Mouse (Mus musculus): ENCODE results near the gene Naa11.

Naa11 gene

DNA sequence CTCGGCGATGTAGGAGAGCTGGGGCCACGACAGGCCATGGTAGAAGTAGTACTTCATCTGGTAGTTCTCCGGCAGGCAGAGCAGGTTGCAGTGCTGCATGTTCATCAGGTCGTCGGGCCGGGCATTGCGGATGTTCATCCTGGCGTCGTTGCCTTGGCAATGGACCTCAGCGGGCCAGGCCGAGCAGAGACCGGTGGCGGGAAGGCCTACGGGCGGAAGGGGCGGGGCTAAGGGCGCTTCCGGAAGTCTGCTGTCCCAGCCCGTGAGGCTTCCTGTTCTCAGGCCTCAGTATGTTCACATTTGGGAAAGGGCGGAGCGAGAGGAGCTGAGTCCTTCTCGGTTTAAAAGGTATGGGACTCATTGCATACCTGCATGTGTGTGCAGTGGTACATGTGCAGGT is at the start of gene Naa11:
Naa11 (minus strand) TSS at position 220 of the 400 bp plus-strand sequence.
- no peak for DNase-seq (ENCODE audit: low read depth, low spot score)

DNA sequence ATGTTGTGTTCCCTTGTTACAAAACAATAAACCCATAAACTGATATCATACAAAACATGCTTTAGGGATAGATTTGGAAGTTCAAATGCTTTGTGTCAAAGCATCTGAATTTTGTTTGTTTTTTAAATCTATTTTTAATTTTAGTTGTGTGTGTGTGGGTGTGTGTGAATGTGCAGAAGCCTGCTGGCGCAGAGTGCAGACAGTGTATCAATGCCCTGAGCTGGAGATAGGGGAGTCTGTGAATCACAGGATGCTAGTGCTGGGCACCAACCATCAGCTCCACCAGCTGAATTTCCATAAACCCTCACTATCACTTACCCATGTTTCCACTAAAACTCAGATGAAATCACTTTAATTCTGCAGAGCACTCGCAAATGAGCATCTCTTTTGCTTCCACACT is 40.3 kb upstream of the Naa11 start:
- DNase-seq (ENCODE audit: low read depth, low spot score) = no peak

DNA sequence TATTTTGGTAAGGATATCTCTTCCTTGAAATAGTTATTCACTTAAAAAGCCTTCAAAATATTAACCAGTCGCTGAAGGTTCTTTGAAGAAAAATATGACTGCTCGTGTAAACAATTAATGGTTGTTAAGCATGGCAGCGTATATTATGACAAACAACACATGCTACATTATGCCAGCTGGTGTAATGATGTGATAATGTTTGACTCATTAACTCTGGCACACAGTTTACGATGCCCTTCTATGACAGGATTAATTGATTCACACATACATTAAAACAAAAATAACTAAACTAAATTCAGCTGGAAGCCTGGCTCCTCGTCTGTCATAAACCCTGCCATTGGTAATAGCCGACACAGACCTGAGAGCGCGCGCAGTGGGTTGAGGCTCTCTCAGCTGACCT is 37.8 kb upstream of the Naa11 start:
- DNase-seq (ENCODE audit: low read depth, low spot score) = no peak

DNA sequence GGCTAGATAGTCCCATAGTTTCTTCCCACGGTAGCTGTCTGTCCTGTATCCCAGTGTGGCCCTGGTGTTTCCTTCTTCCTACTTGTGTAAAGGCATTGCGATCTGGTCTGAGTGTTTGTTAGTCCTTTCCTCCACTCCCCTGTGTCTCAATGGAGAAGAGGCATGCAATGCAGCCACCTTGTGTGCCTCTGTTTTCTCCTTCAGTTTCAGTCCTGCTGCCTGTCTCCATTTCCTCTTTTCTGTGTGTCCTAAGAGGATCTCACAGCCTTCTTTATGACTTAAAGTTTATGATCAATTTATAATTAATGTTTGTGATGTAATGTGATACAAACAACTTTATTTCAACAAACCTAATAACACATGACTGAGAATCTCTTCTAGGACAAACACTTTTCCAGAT is 29.5 kb upstream of the Naa11 start:
- no peak for DNase-seq (ENCODE audit: low read depth, low spot score)

DNA sequence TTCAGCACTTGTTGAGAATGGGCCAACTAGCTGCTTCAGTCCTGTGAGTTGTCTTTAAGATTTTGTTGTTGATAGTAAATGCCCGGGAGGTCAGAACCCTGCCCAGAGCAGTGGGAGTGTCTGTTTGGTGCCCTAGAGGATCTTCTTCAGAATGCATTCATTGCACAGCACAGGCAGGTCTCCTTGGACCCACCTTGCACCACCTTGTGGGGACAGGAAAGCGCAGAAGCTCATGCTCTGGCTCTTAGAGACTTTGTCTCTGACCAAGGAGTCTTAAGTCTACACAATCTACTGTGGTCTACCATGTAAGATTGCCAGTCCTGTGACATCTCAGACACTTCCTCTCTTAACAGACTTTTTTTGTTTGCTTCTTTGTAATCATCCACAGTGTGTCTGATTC is 25.0 kb upstream of the Naa11 start:
- DNase-seq (ENCODE audit: low read depth, low spot score) = no peak

DNA sequence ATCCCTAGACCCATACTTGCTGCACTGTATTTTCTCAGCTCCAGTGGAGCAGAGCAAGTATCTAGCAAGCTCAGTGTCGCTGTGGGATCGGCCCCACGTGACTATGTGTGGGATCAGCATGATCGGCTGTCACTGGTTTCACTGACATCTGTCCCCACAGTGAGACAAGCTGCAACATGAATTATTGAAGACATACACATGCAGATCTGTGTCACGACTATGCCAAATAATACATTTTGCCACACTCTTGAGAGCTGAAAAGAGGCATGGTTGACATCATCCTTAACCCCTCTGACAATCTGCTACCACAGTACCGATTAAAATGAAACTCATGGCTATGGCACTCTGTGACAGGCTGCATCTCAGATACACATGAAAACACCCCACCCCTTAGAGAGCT is 23.7 kb upstream of the Naa11 start:
- no peak for DNase-seq (ENCODE audit: low read depth, low spot score)

DNA sequence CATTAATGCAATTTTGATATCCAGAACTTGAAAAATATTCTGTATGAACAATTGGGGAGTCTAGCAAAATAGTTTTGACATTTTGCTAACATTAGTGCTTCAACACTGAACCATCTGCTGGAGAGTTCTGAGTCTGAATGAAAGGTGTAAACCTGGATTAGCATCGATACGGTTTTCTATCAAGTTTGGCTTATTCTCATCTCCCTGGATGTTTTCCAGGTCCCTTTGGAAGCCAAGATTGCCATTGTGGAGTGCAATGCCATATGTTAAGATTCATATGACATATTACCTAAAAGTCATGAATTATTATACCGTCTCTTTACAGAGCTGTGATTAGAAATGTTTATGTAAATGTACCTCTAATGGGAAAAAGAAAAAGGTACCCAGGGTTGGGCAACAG is 21.5 kb upstream of the Naa11 start:
- DNase-seq (ENCODE audit: low read depth, low spot score) = no peak

DNA sequence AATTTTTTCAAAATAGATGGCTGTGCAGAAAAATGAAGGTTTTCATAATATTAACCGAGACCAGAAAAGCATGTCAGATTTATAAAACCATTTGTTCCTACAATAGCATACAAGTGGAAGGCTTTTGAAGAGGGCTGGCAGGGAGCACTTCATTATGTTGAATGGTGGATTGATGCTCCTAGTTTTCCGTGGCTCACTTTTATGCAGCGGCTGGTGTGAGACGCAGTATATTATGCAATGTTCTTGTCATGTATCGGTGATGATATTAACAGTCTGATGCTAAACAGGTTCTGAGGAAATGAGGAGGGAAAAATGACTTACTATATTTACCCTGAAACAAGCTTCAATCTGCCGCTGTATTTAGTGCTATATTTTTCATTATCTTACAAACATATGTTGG is 18.0 kb upstream of the Naa11 start:
- DNase-seq (ENCODE audit: low read depth, low spot score) = no peak

- no peak for DNase-seq (ENCODE audit: low read depth, low spot score)
Measured at GRCm38 (mm10) chr5:97409234-97409704, 17.1 kb upstream of the Naa11 start.

DNA sequence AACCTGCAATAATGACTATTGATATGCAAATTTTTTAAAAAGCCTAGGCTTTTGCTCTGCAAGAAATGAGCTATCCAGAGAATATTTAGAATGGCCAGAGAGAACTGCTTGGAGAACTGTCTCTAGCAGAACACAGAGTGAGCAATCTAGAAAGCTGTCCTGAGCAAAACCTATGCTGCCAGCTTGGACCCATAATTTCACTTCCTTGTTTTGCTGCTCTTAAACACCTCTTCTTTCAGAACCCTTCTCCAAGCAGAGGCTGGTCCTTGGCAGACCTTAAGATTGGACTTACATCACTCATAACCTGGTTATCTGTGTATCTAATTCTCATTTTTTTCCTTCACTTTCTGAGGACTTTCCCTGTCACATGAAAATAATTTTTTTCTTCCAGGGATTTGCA is 8.9 kb upstream of the Naa11 start:
- no peak for DNase-seq (ENCODE audit: low read depth, low spot score)

DNA sequence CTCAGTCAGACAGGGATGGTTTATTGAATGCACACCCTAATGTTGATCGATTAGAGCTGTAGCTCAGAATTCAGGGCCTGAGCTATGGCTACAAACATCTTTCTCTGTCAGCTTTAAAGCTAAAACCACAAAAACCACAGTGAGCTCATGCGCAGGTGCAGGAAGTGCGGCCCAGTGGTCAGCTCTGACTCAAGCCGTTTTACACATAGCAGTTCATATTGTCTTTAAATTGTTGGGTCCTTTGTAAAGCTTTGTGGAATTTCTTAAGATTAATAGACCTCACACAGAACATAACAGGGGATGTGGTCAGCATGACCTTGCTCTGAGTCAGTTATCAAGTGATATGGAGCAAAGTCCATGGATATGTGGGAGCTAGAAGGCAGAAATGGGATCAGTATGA is 5.4 kb upstream of the Naa11 start:
- no peak for DNase-seq (ENCODE audit: low read depth, low spot score)

DNA sequence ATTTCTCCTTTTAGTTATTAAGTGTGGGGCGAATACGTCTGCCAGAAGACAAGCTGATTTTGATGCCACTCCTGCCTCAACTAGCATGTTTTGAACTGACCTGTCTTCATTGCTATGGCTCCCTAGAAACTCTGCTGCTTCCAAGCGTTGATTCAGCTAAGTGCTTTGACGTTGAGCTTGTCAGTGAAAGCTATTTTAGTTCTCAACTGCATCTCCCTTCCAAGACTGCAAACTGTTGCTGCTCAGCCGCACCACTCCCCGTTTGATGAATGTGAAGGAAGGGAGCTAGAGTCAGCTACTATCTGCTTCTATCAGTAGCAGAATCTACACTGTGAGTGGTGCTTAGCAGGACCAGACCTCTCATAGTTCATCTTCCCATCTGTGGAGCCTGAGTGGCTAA is 4.6 kb downstream of the Naa11 start:
- no peak for DNase-seq (ENCODE audit: low read depth, low spot score)

- no peak for DNase-seq (ENCODE audit: low read depth, low spot score)
Measured at GRCm38 (mm10) chr5:97384399-97384798, 7.8 kb downstream of the Naa11 start.

- DNase-seq (ENCODE audit: low read depth, low spot score) = no peak
Measured at GRCm38 (mm10) chr5:97382548-97383222, 9.5 kb downstream of the Naa11 start.

DNA sequence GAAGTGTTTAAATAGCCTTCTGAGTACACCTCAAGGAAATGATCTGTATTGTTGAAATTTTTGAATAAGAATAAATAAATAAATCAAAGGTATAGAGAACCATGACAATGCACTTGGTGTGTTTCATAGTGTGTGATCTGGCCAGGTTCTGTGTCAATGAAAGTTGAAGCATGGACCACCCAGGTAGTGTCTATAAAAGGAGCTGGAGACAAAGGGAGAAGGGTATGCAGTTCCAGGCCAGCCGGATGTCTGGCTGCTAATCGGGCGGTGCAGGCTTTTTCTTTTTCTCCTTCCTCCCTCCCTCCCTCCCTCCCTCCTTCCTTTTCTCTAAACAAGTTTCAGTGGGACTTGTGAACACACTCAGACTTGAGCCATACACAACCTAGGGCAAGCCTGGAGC is 12.2 kb downstream of the Naa11 start:
- DNase-seq (ENCODE audit: low read depth, low spot score) = no peak

DNA sequence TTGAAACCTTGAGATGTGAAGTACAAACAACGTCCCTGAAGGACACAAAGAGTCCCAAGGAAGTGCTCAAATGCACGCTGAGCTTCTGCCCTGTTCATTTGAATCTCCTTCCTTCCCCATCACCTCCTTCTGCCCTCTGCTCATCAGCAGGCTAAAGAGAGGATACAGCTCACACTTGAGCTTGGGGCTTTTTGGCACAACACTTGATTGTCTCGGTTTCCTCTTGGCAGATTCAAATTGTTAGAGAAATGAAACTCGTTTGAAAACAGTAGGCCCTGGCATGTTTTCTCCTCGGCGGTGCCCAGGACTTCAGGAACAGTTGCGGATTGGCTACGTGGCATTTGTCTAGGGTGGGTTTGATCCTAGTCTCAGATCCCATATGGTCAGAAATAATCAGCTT is 27.4 kb downstream of the Naa11 start:
- DNase-seq (ENCODE audit: low read depth, low spot score) = no peak

- no peak for DNase-seq (ENCODE audit: low read depth, low spot score)
Measured at GRCm38 (mm10) chr5:97364252-97364651, 27.9 kb downstream of the Naa11 start.

DNA sequence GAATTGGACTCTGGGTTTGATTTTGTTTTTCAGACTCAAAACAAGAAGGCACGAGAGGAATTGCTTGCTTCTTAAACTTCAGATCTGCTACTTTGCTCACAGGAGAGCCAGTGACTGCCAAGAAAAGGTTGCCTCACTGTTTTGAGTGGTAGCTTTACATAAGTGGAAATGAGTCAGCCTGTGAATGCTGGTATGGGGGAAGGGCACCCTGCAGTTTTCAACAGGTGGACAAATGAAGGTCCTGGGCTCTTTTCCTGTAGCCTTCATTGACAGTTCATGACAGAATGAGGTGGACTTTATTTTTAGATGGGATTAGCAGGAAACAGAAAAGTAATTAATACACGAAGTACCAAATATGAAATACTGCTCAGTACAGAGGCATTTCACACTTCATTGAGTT is 29.6 kb downstream of the Naa11 start:
- DNase-seq (ENCODE audit: low read depth, low spot score) = no peak

- DNase-seq (ENCODE audit: low read depth, low spot score) = no peak
Measured at GRCm38 (mm10) chr5:97359104-97359503, 33.1 kb downstream of the Naa11 start.

- no peak for DNase-seq (ENCODE audit: low read depth, low spot score)
Measured at GRCm38 (mm10) chr5:97356135-97356534, 36.0 kb downstream of the Naa11 start.

- DNase-seq (ENCODE audit: low read depth, low spot score) = no peak
Measured at GRCm38 (mm10) chr5:97355152-97355551, 37.0 kb downstream of the Naa11 start.

DNA sequence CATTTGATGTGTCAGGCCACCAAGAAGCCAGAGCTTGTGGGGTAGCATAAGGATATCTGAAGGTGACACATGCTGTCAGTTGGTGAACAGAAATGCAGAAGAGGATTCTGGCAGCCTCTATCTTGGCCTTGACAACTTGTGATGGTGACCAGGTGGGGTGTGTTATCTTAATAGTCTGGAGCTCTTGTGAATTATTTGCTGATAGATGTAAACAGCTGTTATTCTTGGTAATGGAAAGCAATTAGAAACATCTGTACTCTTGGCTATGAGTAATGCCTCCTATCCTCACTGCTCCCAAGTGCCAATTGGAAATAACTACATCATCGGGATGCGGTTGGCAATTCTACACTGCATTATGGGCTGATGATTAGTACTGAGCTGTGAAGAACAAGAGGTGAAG is 43.4 kb downstream of the Naa11 start:
- DNase-seq (ENCODE audit: low read depth, low spot score) = no peak

DNA sequence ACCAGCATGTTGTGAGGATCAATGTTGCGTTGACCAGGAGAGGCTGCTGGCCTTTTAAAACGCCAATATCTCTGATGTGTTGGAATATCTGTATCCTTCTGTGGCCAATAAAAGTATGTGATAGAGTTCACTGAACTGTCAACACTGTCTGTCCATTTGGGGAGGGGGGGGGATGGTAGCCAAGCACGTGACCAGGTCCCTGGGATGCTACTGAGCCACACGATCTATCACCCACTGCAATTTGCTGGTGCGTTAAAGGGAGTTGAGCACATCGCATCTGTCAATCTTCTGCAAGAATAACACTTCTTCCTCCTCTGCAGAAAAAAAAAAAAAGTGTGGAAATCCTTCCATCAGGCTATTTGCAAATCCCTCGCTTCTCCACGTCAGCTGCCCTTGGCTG is 43.9 kb downstream of the Naa11 start:
- no peak for DNase-seq (ENCODE audit: low read depth, low spot score)

DNA sequence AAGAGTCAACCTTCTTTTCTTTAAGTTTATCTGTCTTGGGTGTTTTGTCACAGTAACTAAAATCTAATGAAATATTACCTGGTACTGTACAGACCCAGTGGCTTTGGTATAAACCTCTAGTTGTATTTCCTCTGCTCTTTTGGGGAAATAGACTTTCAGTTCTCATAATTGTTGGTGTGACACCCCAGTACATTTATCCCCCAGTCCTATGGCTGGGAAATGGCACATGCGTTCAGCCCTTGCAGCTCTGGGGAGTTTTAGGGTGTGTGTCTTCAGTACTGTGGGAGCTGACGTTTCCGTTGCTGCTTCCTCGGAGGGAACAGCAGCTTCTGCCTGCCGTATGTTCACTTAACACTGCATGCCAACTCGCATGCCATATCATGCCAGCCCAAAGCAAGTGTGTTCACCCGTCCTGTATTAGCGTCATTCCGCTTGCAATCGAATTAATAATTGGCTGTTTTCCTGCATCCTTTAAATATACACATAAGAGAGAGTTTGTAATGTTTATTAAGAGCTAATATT is 46.4 kb downstream of the Naa11 start:
- DNase-seq (ENCODE audit: low read depth, low spot score) = no peak

Data from retina, adult 2 months (tissue).